Mouse (Mus musculus): Measurements from ENCODE around the gene Zdhhc17. TPM values are rescaled to one million over a fixed set of nuclear protein-coding genes. Genes with fewer than 3 reads are reported as not detected.

Gene Zdhhc17
- polyA plus RNA-seq, 1 experiment from 2014 or later = 22.0 TPM

DNA sequence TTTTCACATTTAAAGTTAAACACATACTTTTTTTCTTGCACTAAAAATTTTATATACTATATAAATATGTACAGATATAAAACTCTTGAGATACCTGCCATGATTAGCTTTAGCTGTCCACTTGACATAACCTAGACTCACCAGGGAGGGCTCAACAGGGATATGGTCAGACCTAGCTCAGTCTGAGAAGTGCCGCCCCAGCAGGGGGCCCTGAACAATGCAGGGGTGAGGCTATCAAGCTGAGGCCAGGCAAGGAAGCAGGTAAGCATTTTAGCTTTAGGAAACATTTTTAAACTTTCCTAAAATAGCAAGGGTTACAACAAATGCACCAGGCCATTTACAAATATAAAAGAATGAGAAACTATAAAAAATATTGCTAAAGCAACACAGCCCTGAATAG is 58.8 kb downstream of the Zdhhc17 start:
- no peak for ATAC-seq (ENCODE audit: insufficient number of reproducible peaks, low FRiP score, low TSS enrichment, low read depth)
- no peaks in the 10 kb centered on the region for H3K9me3 ChIP-seq
- no peak overlapping the region for H3K4me2 ChIP-seq
- H3K27me3 ChIP-seq = no peaks in the 10 kb centered on the region
- no peak overlapping the region for H3K9ac ChIP-seq
- H3K4me3 ChIP-seq = no peak overlapping the region
- H3K27ac ChIP-seq = no peak overlapping the region
- peaks cover 3% of the 10 kb centered on the region; the same call in 1 of the 2 replicates for H3K4me1 ChIP-seq
- H3K36me3 ChIP-seq = peaks cover 28% of the 10 kb centered on the region
- 97% methylated on average over 1 of the region's 1 CpGs for WGBS

GRCm38 (mm10) chr10:110947574-110947973 is 62.4 kb downstream of the Zdhhc17 start:
- 82% methylated on average over 4 of the region's 4 CpGs for WGBS
- no peak overlapping the region for H3K9ac ChIP-seq
- no peak overlapping the region for H3K27ac ChIP-seq
- H3K27me3 ChIP-seq = no peaks in the 10 kb centered on the region
- H3K4me1 ChIP-seq = no peaks in the 10 kb centered on the region
- H3K4me2 ChIP-seq = no peak overlapping the region
- no peak for ATAC-seq (ENCODE audit: insufficient number of reproducible peaks, low FRiP score, low TSS enrichment, low read depth)
- H3K4me3 ChIP-seq = no peak overlapping the region
- no peaks in the 10 kb centered on the region for H3K9me3 ChIP-seq
- peaks cover 29% of the 10 kb centered on the region for H3K36me3 ChIP-seq

- Histone ChIP-seq H3K4me3 (no peak overlapping the region), H3K4me2 (no peak overlapping the region), H3K27me3 (no peaks in the 10 kb centered on the region), H3K4me1 (no peaks in the 10 kb centered on the region), H3K9me3 (no peaks in the 10 kb centered on the region), H3K36me3 (peaks cover 35% of the 10 kb centered on the region), H3K9ac (no peak overlapping the region), H3K27ac (no peak overlapping the region)
- 74% methylated on average over 12 of the region's 12 CpGs for WGBS
- ATAC-seq (ENCODE audit: insufficient number of reproducible peaks, low FRiP score, low TSS enrichment, low read depth) = no peak
Observed at GRCm38 (mm10) chr10:110945966-110946365, 64.0 kb downstream of the Zdhhc17 start.

GRCm38 (mm10) chr10:110944175-110944574 is 65.8 kb downstream of the Zdhhc17 start:
- WGBS = 87% methylated on average over 11 of the region's 11 CpGs
- no peak overlapping the region for H3K4me3 ChIP-seq
- no peaks in the 10 kb centered on the region for H3K27me3 ChIP-seq
- H3K27ac ChIP-seq = no peak overlapping the region
- H3K36me3 ChIP-seq = peaks cover 36% of the 10 kb centered on the region
- H3K4me1 ChIP-seq = no peaks in the 10 kb centered on the region
- no peak for ATAC-seq (ENCODE audit: insufficient number of reproducible peaks, low FRiP score, low TSS enrichment, low read depth)
- no peak overlapping the region for H3K4me2 ChIP-seq
- no peak overlapping the region for H3K9ac ChIP-seq
- no peaks in the 10 kb centered on the region for H3K9me3 ChIP-seq

- Histone ChIP-seq H3K4me2 (no peak overlapping the region), H3K9ac (no peak overlapping the region), H3K4me3 (no peak overlapping the region), H3K9me3 (no peaks in the 10 kb centered on the region), H3K27ac (no peak overlapping the region), H3K27me3 (no peaks in the 10 kb centered on the region), H3K36me3 (peaks cover 43% of the 10 kb centered on the region), H3K4me1 (no peaks in the 10 kb centered on the region)
- no peak for ATAC-seq (ENCODE audit: insufficient number of reproducible peaks, low FRiP score, low TSS enrichment, low read depth)
- WGBS = 86% methylated on average over 9 of the region's 9 CpGs
Observed at GRCm38 (mm10) chr10:110942806-110943205, 67.1 kb downstream of the Zdhhc17 start.

DNA sequence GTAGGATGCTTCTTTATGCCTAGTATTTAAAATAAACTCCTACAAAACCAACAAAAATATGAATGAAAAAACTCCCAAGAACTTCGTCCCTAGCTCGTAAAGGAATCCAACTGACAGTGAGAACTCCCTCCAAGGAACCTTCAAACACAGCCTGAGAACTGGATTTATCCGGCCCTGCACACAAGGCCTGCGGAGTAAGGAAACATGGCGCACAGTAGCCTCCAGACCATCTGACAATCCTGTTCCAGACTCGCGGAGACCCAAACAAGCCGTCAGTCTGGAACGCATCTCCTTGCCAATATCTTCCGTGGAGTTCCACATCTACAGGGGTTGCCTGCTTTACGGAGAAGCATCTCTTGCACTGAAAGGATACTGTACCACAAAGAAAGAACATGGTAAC is 68.0 kb downstream of the Zdhhc17 start:
- H3K4me1 ChIP-seq = no peaks in the 10 kb centered on the region
- no peaks in the 10 kb centered on the region for H3K27me3 ChIP-seq
- H3K4me2 ChIP-seq = no peak overlapping the region
- 88% methylated on average over 11 of the region's 11 CpGs for WGBS
- ATAC-seq (ENCODE audit: insufficient number of reproducible peaks, low FRiP score, low TSS enrichment, low read depth) = no peak
- no peak overlapping the region for H3K4me3 ChIP-seq
- H3K27ac ChIP-seq = no peak overlapping the region
- H3K36me3 ChIP-seq = peaks cover 39% of the 10 kb centered on the region
- H3K9me3 ChIP-seq = no peaks in the 10 kb centered on the region
- H3K9ac ChIP-seq = no peak overlapping the region

- H3K36me3 ChIP-seq = peaks cover 37% of the 10 kb centered on the region
- no peak for ATAC-seq (ENCODE audit: insufficient number of reproducible peaks, low FRiP score, low TSS enrichment, low read depth)
Observed at GRCm38 (mm10) chr10:110940740-110941398, 69.1 kb downstream of the Zdhhc17 start.

DNA sequence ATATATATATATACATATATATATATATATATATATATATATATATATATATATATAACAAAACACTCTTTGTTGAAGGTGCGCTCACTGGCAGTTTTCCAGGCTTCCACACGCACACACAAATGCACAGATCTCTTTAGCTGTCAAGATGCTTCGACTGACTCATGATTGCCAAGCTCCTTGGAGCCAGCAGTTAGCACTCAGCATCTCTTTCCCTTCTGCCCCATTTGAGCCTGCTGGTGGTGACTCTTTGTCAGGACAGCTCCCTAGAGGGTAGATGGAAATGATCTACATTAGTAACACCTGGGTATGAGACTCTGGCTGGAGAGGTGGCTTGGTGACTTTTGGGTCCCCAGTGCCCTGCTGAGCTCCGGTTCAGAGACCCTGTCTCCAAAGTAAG is 70.2 kb downstream of the Zdhhc17 start:
- peaks cover 4% of the 10 kb centered on the region for H3K4me1 ChIP-seq
- 73% methylated on average over 4 of the region's 4 CpGs for WGBS
- no peaks in the 10 kb centered on the region for H3K9me3 ChIP-seq
- ATAC-seq (ENCODE audit: insufficient number of reproducible peaks, low FRiP score, low TSS enrichment, low read depth) = no peak
- H3K4me3 ChIP-seq = no peak overlapping the region
- no peak overlapping the region for H3K9ac ChIP-seq
- no peak overlapping the region for H3K27ac ChIP-seq
- H3K4me2 ChIP-seq = no peak overlapping the region
- peaks cover 36% of the 10 kb centered on the region for H3K36me3 ChIP-seq
- no peaks in the 10 kb centered on the region for H3K27me3 ChIP-seq

More at GRCm38 (mm10) chr10:110940740-110941398, 69.1 kb downstream of the Zdhhc17 start:
- H3K4me2 ChIP-seq = no peak overlapping the region
- H3K27ac ChIP-seq = no peak overlapping the region
- peaks cover 2% of the 10 kb centered on the region; the same call in 1 of the 2 replicates for H3K4me1 ChIP-seq
- no peaks in the 10 kb centered on the region for H3K27me3 ChIP-seq
- H3K4me3 ChIP-seq = no peak overlapping the region
- 84% methylated on average over 13 of the region's 13 CpGs for WGBS
- no peaks in the 10 kb centered on the region for H3K9me3 ChIP-seq
- H3K9ac ChIP-seq = no peak overlapping the region

DNA sequence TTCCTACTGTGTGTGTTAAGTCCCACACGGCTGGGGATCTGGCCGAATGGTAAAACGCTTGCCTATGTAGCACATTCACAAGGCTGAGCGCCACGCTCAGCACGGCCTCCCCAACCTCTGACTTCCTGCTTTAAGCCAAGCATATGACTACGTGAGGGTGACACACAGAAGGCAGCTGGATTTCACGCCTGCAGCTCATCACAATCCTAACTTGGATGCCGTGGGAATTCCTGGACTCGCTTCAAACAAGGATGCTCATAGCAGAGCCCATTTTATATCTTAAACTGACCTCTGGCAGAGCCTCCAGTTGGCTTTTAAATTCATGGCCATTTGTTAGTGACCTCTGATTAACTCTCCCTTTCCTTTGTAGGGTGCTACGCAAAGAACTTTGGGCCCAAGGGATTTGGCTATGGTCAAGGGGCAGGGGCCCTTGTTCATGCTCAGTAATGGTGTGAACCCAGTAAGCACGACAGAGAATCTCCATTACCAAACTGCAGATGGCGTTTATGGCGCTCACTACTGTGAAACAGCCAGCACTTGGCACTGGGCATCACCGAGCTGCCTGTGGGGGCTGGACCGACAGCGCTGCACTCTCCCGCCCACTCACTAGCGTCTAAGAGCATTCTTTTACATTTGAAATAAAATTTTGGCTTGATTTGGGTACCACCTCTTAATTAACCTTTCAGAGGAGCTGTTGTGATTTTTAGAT is 70.9 kb downstream of the Zdhhc17 start:
- Histone ChIP-seq H3K36me3 (peaks cover 33% of the 10 kb centered on the region), H3K4me1 (peaks cover 4% of the 10 kb centered on the region), H3K27ac (no peak overlapping the region), H3K27me3 (no peaks in the 10 kb centered on the region), H3K9me3 (no peaks in the 10 kb centered on the region), H3K9ac (no peak overlapping the region), H3K4me3 (no peak overlapping the region), H3K4me2 (no peak overlapping the region)
- 82% methylated on average over 19 of the region's 19 CpGs for WGBS
- no peak for ATAC-seq (ENCODE audit: insufficient number of reproducible peaks, low FRiP score, low TSS enrichment, low read depth)

- Histone ChIP-seq H3K4me2 (no peak overlapping the region), H3K36me3 (peaks cover 30% of the 10 kb centered on the region), H3K4me3 (no peak overlapping the region), H3K27ac (no peak overlapping the region), H3K9me3 (no peaks in the 10 kb centered on the region), H3K9ac (no peak overlapping the region), H3K27me3 (no peaks in the 10 kb centered on the region), H3K4me1 (peaks cover 4% of the 10 kb centered on the region)
- 89% methylated on average over 7 of the region's 7 CpGs for WGBS
- ATAC-seq (ENCODE audit: insufficient number of reproducible peaks, low FRiP score, low TSS enrichment, low read depth) = no peak
Observed at GRCm38 (mm10) chr10:110938361-110938760, 71.6 kb downstream of the Zdhhc17 start.

- Histone ChIP-seq H3K4me3 (no peak overlapping the region), H3K27me3 (no peaks in the 10 kb centered on the region), H3K9ac (no peak overlapping the region), H3K9me3 (no peaks in the 10 kb centered on the region), H3K4me1 (peaks cover 20% of the 10 kb centered on the region), H3K4me2 (no peak overlapping the region), H3K36me3 (peaks cover 20% of the 10 kb centered on the region), H3K27ac (no peak overlapping the region)
- WGBS = 74% methylated on average over 7 of the region's 7 CpGs
- ATAC-seq (ENCODE audit: insufficient number of reproducible peaks, low FRiP score, low TSS enrichment, low read depth) = no peak
Observed at GRCm38 (mm10) chr10:110935669-110936068, 74.3 kb downstream of the Zdhhc17 start.

DNA sequence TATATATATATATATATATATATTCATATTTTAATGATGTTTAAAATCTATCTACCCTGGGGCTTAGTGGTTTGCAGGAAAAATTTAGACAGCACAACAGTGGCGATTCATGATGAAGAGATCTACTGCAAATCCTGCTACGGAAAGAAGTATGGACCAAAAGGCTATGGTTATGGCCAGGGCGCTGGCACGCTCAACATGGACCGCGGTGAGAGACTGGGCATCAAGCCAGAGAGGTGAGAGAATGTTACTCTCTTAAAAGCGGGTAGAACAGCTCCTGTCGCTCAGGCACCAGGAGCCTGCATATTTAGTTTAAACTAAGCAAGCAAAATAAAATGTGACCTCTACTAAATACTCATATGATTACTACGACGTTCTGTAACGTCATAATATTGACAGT is 74.9 kb downstream of the Zdhhc17 start:
- Histone ChIP-seq H3K27me3 (no peaks in the 10 kb centered on the region), H3K27ac (no peak overlapping the region), H3K4me3 (no peak overlapping the region), H3K36me3 (peaks cover 20% of the 10 kb centered on the region), H3K9me3 (no peaks in the 10 kb centered on the region), H3K4me2 (no peak overlapping the region), H3K4me1 (peaks cover 26% of the 10 kb centered on the region), H3K9ac (no peak overlapping the region)
- 69% methylated on average over 11 of the region's 11 CpGs for WGBS
- ATAC-seq (ENCODE audit: insufficient number of reproducible peaks, low FRiP score, low TSS enrichment, low read depth) = no peak

All from limb, embryonic 15.5 days (tissue).